Mouse (Mus musculus) testis, adult 2 months (tissue): ENCODE measurements around the gene Cdk16. TPM values are rescaled to one million over a fixed set of nuclear protein-coding genes. Genes with fewer than 3 reads are reported as not detected.
A peak's percentile ranks its signal among the peaks of the same experiment; 100 is the strongest.
"Not testable (repeated sequence)": the region's sequence is repeated elsewhere in the genome, so short reads cannot be mapped to it uniquely, and the experiment has no call there.

Source experiments
- H3K27ac ChIP-seq: fragments of 200-500 bp; 2 replicates; pipeline ENCODE4 v1.5.1; 2012; ENCODE audit warnings: low read depth, low read length; ENCODE audit not compliant: control insufficient read depth, insufficient read depth
- H3K27me3 ChIP-seq: fragments of 200-500 bp; 2 replicates; pipeline ENCODE4 v1.6.1; 2012; ENCODE audit warnings: mild to moderate bottlenecking, low read length, moderate library complexity; ENCODE audit not compliant: control insufficient read depth, insufficient read depth
- H3K36me3 ChIP-seq: fragments of 200-500 bp; 2 replicates; pipeline ENCODE4 v1.6.1; 2012; ENCODE audit warnings: mild to moderate bottlenecking, low read length; ENCODE audit not compliant: control insufficient read depth, insufficient read depth
- H3K4me1 ChIP-seq: fragments of 200-500 bp; 2 replicates; pipeline ENCODE4 v1.6.1; 2012; ENCODE audit warnings: low read length; ENCODE audit not compliant: control insufficient read depth, insufficient read depth
- H3K4me3 ChIP-seq: fragments of 200-500 bp; 2 replicates; pipeline ENCODE4 v1.5.1; 2012; ENCODE audit warnings: low read depth, mild to moderate bottlenecking, low read length, moderate library complexity, mixed read lengths; ENCODE audit not compliant: control insufficient read depth
- CTCF ChIP-seq: fragments of 200-500 bp; IDR thresholded peaks from 2 replicates; pipeline ENCODE4 v1.5.1; 2012; ENCODE audit warnings: low read depth, mild to moderate bottlenecking, inconsistent platforms, low read length, moderate library complexity; ENCODE audit not compliant: control insufficient read depth, insufficient read depth, insufficient replicate concordance
- POLR2A ChIP-seq: fragments of 200-500 bp; IDR thresholded peaks from 2 replicates; pipeline ENCODE4 v1.6.1; 2012; ENCODE audit warnings: low read depth, mild to moderate bottlenecking, inconsistent platforms, low read length, moderate library complexity; ENCODE audit not compliant: control insufficient read depth
- polyA plus RNA-seq: library from polyadenylated mRNA; depleted of rRNA; stranded (reverse); fragments of >200 nt; gene quantifications from 2 replicates; pipeline ENCODE4 v1.2.3, GENCODE M21; 2012; rRNA removed

Gene Cdk16
- polyA plus RNA-seq, 1 experiment, result 145 TPM

DNA sequence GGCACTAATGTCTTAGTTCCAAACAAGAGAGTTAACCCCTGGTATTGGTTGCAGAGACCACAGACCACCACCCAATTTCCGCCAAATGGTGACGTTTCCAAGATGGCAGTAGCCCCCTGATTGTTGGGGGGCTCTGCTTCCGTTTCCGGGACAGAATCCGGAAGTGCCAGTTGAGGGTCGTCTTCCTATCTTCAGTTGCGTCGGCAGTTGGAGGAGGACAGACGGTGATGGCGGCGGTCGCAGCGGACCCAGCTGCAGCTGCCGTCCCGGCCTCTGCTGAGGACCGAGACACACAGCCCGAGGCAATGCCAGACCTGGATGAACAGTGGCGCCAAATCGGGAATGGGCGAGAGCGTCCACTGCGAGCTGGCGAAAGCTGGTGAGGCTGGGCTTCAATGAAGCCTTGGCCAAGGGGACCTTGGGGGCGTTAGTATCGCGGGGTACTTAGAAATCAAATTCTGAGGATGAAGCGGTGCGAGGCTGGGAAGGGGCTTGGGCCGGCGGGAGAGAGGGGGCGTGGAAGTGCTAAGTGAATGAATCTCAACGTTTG, 16.1 kb downstream of the Cdk16 start, which contains the start of gene Usp11:
Usp11 (plus strand) TSS at position 166 of the 550 bp plus-strand sequence.
- Histone ChIP-seq H3K27me3 (no peaks in the 10 kb centered on the region), H3K4me3 (peak within 1 kb of the TSS; percentile 80), H3K36me3 (no peaks in the 10 kb centered on the region), H3K4me1 (no peaks in the 10 kb centered on the region), H3K27ac (peak within 1 kb of the TSS; percentile 91)
- no peak for TF ChIP-seq CTCF
- peak; percentile 61 for TF ChIP-seq POLR2A

DNA sequence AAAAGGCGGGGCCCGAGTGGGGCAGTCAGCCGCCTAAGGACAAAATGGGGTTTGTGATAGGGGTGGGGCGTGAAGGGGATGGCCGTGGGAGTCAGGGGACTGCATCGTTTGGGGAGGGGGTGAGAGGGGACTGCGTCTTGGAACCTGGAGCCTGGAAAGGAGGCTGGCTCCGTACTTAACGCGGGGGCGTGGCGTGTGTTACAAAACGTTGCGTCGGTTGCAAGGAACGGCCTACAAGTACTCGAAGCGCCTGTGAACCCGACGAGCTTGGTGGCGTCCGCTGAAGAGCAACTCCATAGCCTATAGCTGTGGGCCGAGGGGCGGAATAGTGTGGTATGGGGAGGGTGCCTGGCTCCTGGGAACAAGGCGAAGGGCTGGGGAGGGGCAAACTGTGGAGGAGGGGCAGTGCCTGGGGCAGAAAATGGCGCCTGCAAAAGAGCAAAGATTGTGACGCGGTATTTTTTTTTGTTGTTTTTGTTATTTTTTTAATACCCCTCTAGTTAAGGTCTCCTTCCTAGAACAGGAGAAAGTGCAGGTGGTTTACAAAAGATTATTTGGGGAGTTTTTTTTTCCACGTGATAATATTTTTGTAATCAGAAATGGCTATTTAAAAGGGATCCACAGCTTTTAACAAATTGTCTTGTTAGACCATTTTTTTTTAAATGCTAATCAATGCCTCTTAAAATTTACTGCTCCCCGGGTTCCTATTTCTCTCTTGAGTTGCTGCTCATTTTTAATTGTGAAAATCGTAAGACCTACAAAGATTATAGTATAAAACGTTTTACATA, 16.7 kb downstream of the Cdk16 start:
- Histone ChIP-seq H3K4me3 (peak overlapping the region; percentile 80), H3K36me3 (no peaks in the 10 kb centered on the region), H3K27ac (peak overlapping the region; percentile 91), H3K27me3 (no peaks in the 10 kb centered on the region), H3K4me1 (no peaks in the 10 kb centered on the region)
- peak; percentile 37; the same call in 1 of the 2 replicates for TF ChIP-seq POLR2A
- TF ChIP-seq CTCF, result no peak

DNA sequence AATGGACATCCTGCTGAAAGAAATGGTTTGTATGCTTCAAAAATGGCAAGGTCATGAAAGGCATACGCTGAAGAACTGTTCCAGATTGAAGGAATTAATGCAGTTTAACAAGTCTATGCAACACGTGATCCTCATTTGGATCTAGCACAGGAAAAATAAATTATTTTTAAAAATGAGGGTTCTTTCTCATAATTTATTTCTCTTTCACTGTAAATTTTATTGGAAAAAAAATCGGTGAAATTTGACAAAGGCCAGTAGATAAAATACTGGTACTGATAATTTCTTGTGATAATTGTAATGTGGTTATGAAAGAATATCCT, 17.3 kb downstream of the Cdk16 start:
- H3K36me3 ChIP-seq, result no peaks in the 10 kb centered on the region
- H3K4me3 ChIP-seq, result no peak overlapping the region
- no peak overlapping the region for H3K27ac ChIP-seq
- H3K27me3 ChIP-seq, result no peaks in the 10 kb centered on the region
- TF ChIP-seq POLR2A (no peak), CTCF (no peak)
- H3K4me1 ChIP-seq, result no peaks in the 10 kb centered on the region

DNA sequence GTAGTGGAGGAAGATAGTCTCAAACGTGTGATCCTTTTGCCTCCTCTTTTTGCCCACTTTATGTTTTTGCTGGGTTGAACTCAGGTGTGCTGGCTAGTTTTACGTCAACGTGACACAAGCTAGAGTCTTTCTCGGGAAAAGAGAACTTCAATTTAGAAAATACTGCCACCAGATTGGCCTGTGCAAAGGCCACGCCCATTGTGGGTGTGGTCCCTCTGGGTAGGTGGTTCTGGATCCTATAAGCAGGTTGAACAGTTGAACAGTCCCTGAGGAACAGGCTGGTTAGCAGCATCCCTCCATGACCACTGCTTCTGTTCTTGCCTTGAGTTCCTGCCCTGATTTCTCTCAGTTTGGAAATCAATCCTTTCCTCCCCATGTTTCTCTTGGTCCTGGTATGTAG, 40.9 kb downstream of the Cdk16 start:
- TF ChIP-seq CTCF, result no peak
- no peak for TF ChIP-seq POLR2A
- no peaks in the 10 kb centered on the region for H3K27me3 ChIP-seq
- peak overlapping the region; percentile 1; the same call in 1 of the 2 replicates for H3K27ac ChIP-seq
- H3K4me1 ChIP-seq, result no peaks in the 10 kb centered on the region
- H3K36me3 ChIP-seq, result no peaks in the 10 kb centered on the region
- no peak overlapping the region for H3K4me3 ChIP-seq

DNA sequence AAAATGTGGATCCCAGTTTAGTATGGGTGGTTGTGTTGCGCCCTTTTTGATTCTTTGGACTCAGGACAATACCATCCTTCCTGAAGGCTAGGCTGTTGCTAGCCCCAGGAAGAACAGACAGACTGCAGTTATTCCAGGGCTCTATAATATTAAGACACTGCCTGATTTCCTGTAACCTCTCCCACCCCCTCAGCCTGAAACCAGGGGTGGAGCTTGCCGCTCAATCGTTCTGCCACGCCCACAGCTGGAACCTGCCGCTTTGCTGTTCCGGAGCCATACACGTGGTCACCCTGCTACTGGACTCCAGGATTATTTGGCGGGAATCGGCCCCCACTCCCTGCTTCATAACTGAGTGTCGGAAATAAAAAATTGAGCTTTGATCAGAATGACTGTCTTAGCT, 42.3 kb downstream of the Cdk16 start:
- not testable (repeated sequence) for H3K4me1 ChIP-seq, H3K4me3 ChIP-seq, H3K36me3 ChIP-seq, H3K27ac ChIP-seq, H3K27me3 ChIP-seq

DNA sequence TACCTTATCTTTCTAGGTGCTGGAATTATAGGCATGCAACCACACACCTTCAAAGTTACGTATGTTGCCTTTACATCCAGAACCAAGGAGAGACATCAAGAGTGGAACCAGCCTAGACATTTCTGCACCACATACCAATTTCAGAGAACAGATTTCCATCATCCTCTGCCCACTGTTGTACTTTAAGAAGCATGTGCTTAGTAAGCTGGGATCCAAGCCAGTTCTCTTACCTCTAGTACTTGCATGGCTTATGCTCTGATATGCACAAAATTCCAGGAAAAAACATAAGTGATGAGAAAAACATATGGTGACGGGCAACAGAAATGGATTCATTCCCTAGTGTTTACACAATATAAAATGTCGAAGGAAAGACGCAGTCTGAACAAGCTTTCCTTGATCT, 48.7 kb downstream of the Cdk16 start:
- Histone ChIP-seq H3K36me3 (no peaks in the 10 kb centered on the region), H3K4me3 (no peak overlapping the region), H3K4me1 (no peaks in the 10 kb centered on the region), H3K27ac (no peak overlapping the region), H3K27me3 (no peaks in the 10 kb centered on the region)
- no peak for TF ChIP-seq POLR2A
- no peak for TF ChIP-seq CTCF

DNA sequence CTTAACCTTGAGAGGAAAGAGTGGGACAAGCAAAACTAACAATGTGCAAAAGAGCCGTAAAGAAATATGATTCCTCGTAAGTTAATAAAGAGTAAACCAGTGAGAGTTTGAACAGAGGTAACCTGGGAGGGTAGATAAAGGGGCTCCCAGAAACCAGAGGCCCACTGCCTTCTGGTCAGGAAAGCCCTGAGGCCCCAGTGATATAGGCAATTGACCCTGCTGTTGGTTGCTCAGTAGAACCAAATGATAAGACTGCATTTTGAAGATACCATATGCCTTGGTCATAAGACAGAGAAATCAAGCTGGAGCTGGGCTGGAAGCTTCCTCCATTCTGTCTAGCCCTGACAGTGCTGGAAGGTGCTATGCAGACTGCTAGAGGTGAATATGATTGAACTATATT, 61.1 kb downstream of the Cdk16 start:
- Histone ChIP-seq H3K27me3 (no peaks in the 10 kb centered on the region), H3K4me3 (no peak overlapping the region), H3K36me3 (no peaks in the 10 kb centered on the region), H3K4me1 (no peaks in the 10 kb centered on the region), H3K27ac (no peak overlapping the region)
- TF ChIP-seq POLR2A, result no peak
- TF ChIP-seq CTCF, result no peak

Other genes starting within 250 kb of the Cdk16 start
- gene Rgn, start 138.2 kb upstream of the Cdk16 start, polyA plus RNA-seq, result 0.06 and 0.36 TPM in 2 replicates
- gene Rbm10, start 70.5 kb upstream of the Cdk16 start, polyA plus RNA-seq, result 9.2 and 11.8 TPM in 2 replicates
- 18.3 and 23.6 TPM in 2 replicates for gene Ndufb11, start 70.3 kb upstream of the Cdk16 start, polyA plus RNA-seq
- gene Uba1, start 29.6 kb upstream of the Cdk16 start, polyA plus RNA-seq, result 122 and 144 TPM in 2 replicates
- gene Usp11, start 16.0 kb downstream of the Cdk16 start, polyA plus RNA-seq, result 4.9 and 5.6 TPM in 2 replicates
- gene Araf, start 109.9 kb downstream of the Cdk16 start, polyA plus RNA-seq, result 25.5 and 29.4 TPM in 2 replicates
- 2.4 and 3.4 TPM in 2 replicates for gene Timp1, start 182.2 kb downstream of the Cdk16 start, polyA plus RNA-seq
- 0.16 TPM in 2 replicates for gene Syn1, start 233.1 kb downstream of the Cdk16 start, polyA plus RNA-seq
- 1.0 and 1.8 TPM in 2 replicates for gene Cfp, start 243.6 kb downstream of the Cdk16 start, polyA plus RNA-seq